Mouse (Mus musculus) neural tube, embryonic 14.5 days (tissue): ENCODE results near the gene Phc2. TPM values are rescaled to one million over a fixed set of nuclear protein-coding genes. Genes with fewer than 3 reads are reported as not detected.

Experiments
- ATAC-seq: fragments of 200-750 bp; cut with Nextera tagmentation; 2 replicates; pipeline ENCODE4 v1.8.0; 2017; ENCODE audit warnings: low read depth, mild to moderate bottlenecking, moderate TSS enrichment, moderate library complexity
- H3K27ac ChIP-seq: fragments of 300-500 bp; sonication (generic); 2 replicates; pipeline ENCODE4 v1.5.1; 2014; ENCODE audit warnings: low read depth, mild to moderate bottlenecking, control low read depth, low read length, moderate library complexity, mixed read lengths
- H3K27me3 ChIP-seq: fragments of 300-500 bp; sonication (generic); 2 replicates; pipeline ENCODE4 v1.6.1; 2014; ENCODE audit warnings: low read length; ENCODE audit not compliant: control insufficient read depth, insufficient read depth
- H3K36me3 ChIP-seq: fragments of 300-500 bp; sonication (generic); 2 replicates; pipeline ENCODE4 v1.6.1; 2014; ENCODE audit warnings: low read length, mixed read lengths; ENCODE audit not compliant: control insufficient read depth, insufficient read depth
- H3K4me1 ChIP-seq: fragments of 300-500 bp; sonication (generic); 2 replicates; pipeline ENCODE4 v1.6.1; 2014; ENCODE audit warnings: low read length; ENCODE audit not compliant: control insufficient read depth, insufficient read depth
- H3K4me2 ChIP-seq: fragments of 300-500 bp; sonication (generic); 2 replicates; pipeline ENCODE4 v1.6.1; 2014; ENCODE audit warnings: mild to moderate bottlenecking, low read depth, low read length, control low read depth
- H3K4me3 ChIP-seq: fragments of 300-500 bp; sonication (generic); 2 replicates; pipeline ENCODE4 v1.5.1; 2014; ENCODE audit warnings: low read depth, low read length, control low read depth, mixed read lengths
- H3K9ac ChIP-seq: fragments of 300-500 bp; sonication (generic); replicated peaks from 2 replicates; pipeline ENCODE4 v1.6.1; 2014; ENCODE audit warnings: low read depth, mild to moderate bottlenecking, control low read depth, low read length, mixed read lengths
- H3K9me3 ChIP-seq: fragments of 300-500 bp; sonication (generic); 2 replicates; pipeline ENCODE4 v1.6.1; 2016; ENCODE audit warnings: low read length; ENCODE audit not compliant: control insufficient read depth
- WGBS: fragments of 180-500 bp; shearing (Covaris S2); extraction: QIAGEN DNeasy Blood & Tissue Kit; methylation state at CpG from one replicate; pipeline ENCODE4 v1.1.7; 2014; 5-methylcytosine and 5-hydroxymethylcytosine counted together
- polyA plus RNA-seq: library from polyadenylated mRNA; unstranded; fragments of >200 nt; fragmentation: Nextera tagmentation; extraction: Ambion mirVana; gene quantifications from 2 replicates; pipeline ENCODE4 v1.2.1, GENCODE M21; 2014

The Phc2 gene
- polyA plus RNA-seq, 1 experiment from 2014 or later: 31.9 TPM

DNA sequence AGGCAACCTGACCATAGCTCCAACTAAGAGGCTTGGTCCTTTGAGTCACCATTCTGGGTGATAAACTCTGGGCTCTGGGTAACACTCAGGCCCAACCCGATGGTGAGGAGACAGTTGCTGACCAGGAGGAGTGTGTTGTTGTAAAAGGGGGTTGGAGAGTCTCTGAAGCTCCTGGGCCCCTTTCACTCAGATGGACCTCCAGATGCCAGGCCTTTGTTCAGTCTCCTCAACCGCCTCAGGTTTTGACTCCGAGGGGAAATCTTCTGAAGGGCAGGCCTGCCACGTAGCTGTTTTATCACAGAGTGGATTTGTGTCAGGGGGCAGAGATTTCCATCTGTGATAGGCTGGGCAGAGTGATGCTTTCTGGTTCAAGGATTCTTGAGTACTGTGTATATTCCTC is 61.8 kb downstream of the Phc2 start:
- H3K9me3 ChIP-seq: no peaks in the 10 kb centered on the region
- no peak overlapping the region; the same call in 1 of the 2 replicates for H3K9ac ChIP-seq
- H3K4me2 ChIP-seq: peak overlapping the region; percentile 17
- ATAC-seq: no peak
- peaks cover 46% of the 10 kb centered on the region for H3K4me1 ChIP-seq
- 4% methylated on average over 4 of the region's 4 CpGs for WGBS
- H3K36me3 ChIP-seq: peaks cover 6% of the 10 kb centered on the region
- no peak overlapping the region for H3K4me3 ChIP-seq
- no peaks in the 10 kb centered on the region for H3K27me3 ChIP-seq
- peak overlapping the region; percentile 85 for H3K27ac ChIP-seq

- 28% methylated on average over 9 of the region's 9 CpGs for WGBS
- Histone ChIP-seq H3K4me2 (no peak overlapping the region), H3K4me1 (peaks cover 43% of the 10 kb centered on the region)
Measured at GRCm38 (mm10) chr4:128716731-128717130, 62.2 kb downstream of the Phc2 start.

GRCm38 (mm10) chr4:128720110-128720509 is 65.6 kb downstream of the Phc2 start:
- Histone ChIP-seq H3K27me3 (no peaks in the 10 kb centered on the region), H3K9me3 (no peaks in the 10 kb centered on the region), H3K27ac (peak overlapping the region; percentile 71), H3K4me1 (peaks cover 36% of the 10 kb centered on the region), H3K36me3 (no peaks in the 10 kb centered on the region), H3K4me3 (no peak overlapping the region), H3K9ac (0 out of 2 replicates have a peak overlapping the region, but pooled peaks have one; percentile 22), H3K4me2 (no peak overlapping the region)
- 4% methylated on average over 5 of the region's 5 CpGs for WGBS
- peak; percentile 28; the same call in 1 of the 2 replicates for ATAC-seq

More at GRCm38 (mm10) chr4:128716731-128717130, 62.2 kb downstream of the Phc2 start:
- no peaks in the 10 kb centered on the region for H3K9me3 ChIP-seq
- no peaks in the 10 kb centered on the region for H3K27me3 ChIP-seq
- H3K36me3 ChIP-seq: peaks cover 6% of the 10 kb centered on the region
- H3K27ac ChIP-seq: peak overlapping the region; percentile 85
- H3K4me3 ChIP-seq: no peak overlapping the region
- H3K9ac ChIP-seq: no peak overlapping the region; the same call in 1 of the 2 replicates
- ATAC-seq: no peak

GRCm38 (mm10) chr4:128721061-128721648 is 66.7 kb downstream of the Phc2 start:
- Histone ChIP-seq H3K27me3 (no peaks in the 10 kb centered on the region), H3K9me3 (no peaks in the 10 kb centered on the region), H3K4me1 (peaks cover 25% of the 10 kb centered on the region), H3K27ac (peak overlapping the region; percentile 71; the same call in 1 of the 2 replicates), H3K4me2 (no peak overlapping the region), H3K4me3 (no peak overlapping the region), H3K9ac (no peak overlapping the region), H3K36me3 (no peaks in the 10 kb centered on the region)
- 68% methylated on average over 9 of the region's 9 CpGs for WGBS
- no peak for ATAC-seq

- H3K9ac ChIP-seq: no peak overlapping the region
- no peak overlapping the region for H3K4me2 ChIP-seq
- H3K9me3 ChIP-seq: no peaks in the 10 kb centered on the region
- no peak overlapping the region for H3K4me3 ChIP-seq
- 86% methylated on average over 4 of the region's 4 CpGs for WGBS
- no peak for ATAC-seq
- no peaks in the 10 kb centered on the region for H3K36me3 ChIP-seq
- no peak overlapping the region for H3K27ac ChIP-seq
- no peaks in the 10 kb centered on the region for H3K27me3 ChIP-seq
- H3K4me1 ChIP-seq: peaks cover 24% of the 10 kb centered on the region
Measured at GRCm38 (mm10) chr4:128721761-128722160, 67.3 kb downstream of the Phc2 start.

GRCm38 (mm10) chr4:128722932-128723331 is 68.4 kb downstream of the Phc2 start:
- Histone ChIP-seq H3K36me3 (no peaks in the 10 kb centered on the region), H3K27ac (no peak overlapping the region), H3K27me3 (no peaks in the 10 kb centered on the region), H3K4me1 (peaks cover 27% of the 10 kb centered on the region), H3K4me3 (no peak overlapping the region), H3K9me3 (no peaks in the 10 kb centered on the region), H3K4me2 (no peak overlapping the region), H3K9ac (no peak overlapping the region)
- no peak for ATAC-seq
- WGBS: 86% methylated on average over 8 of the region's 8 CpGs

GRCm38 (mm10) chr4:128723431-128723830 is 68.9 kb downstream of the Phc2 start:
- no peaks in the 10 kb centered on the region for H3K27me3 ChIP-seq
- H3K9me3 ChIP-seq: no peaks in the 10 kb centered on the region
- 83% methylated on average over 13 of the region's 13 CpGs for WGBS
- H3K4me2 ChIP-seq: no peak overlapping the region
- H3K27ac ChIP-seq: no peak overlapping the region
- no peaks in the 10 kb centered on the region for H3K36me3 ChIP-seq
- H3K9ac ChIP-seq: no peak overlapping the region
- ATAC-seq: no peak
- H3K4me3 ChIP-seq: no peak overlapping the region
- H3K4me1 ChIP-seq: peaks cover 27% of the 10 kb centered on the region

- WGBS: 75% methylated on average over 7 of the region's 7 CpGs
- Histone ChIP-seq H3K27ac (no peak overlapping the region), H3K27me3 (no peaks in the 10 kb centered on the region), H3K4me1 (peaks cover 31% of the 10 kb centered on the region), H3K36me3 (no peaks in the 10 kb centered on the region), H3K9me3 (no peaks in the 10 kb centered on the region), H3K4me2 (no peak overlapping the region), H3K4me3 (no peak overlapping the region), H3K9ac (no peak overlapping the region)
- ATAC-seq: no peak
Measured at GRCm38 (mm10) chr4:128724059-128724458, 69.6 kb downstream of the Phc2 start.

DNA sequence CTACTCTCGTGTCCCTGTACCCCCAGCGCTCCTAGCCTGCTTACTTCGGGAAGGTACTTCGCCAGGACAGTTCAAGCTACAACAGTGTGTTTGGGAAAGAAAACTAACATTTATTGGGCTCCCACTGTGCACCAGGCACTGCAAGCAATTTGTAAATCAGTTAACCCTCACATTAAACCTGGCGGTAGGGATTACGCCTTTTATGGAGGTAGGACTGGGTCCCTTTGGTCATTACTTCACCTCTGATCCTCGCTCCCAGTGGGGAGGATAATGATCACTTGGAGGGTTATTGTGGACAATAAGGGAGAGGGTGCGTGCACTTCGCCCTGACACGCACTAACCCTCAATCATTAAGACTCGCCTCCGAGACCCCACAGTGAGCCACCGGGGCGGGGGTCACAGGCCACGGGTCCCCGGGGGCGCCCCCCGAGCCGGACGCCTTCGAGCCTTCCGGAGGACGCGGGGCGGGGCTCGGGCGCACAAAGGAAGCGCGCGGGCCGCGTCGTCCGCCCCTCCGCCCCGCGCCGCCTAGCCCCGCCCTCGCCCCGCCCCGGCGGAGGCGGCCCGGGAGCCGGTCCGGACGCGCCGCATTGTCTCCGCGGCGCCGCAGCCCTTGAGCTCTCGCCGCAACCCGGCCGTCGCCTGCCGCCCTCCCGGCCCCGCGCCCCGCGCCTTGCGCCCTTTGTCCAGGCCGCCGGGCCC is 72.7 kb downstream of the Phc2 start:
- Histone ChIP-seq H3K9ac (peak overlapping the region; percentile 100), H3K4me3 (peak overlapping the region; percentile 93), H3K9me3 (no peaks in the 10 kb centered on the region), H3K36me3 (peaks cover 3% of the 10 kb centered on the region; the same call in 1 of the 2 replicates), H3K27me3 (no peaks in the 10 kb centered on the region), H3K4me2 (peak overlapping the region; percentile 99), H3K27ac (peak overlapping the region; percentile 94), H3K4me1 (peaks cover 41% of the 10 kb centered on the region)
- peak; percentile 90 for ATAC-seq
- 2% methylated on average over 55 of the region's 68 CpGs for WGBS
